Mouse (Mus musculus) thymus, adult 2 months (tissue): ENCODE measurements around the gene Fdx1l.

Experiments used
- CTCF ChIP-seq: fragments of 200-500 bp; IDR thresholded peaks from 2 replicates; pipeline ENCODE4 v1.5.1; 2012; ENCODE audit warnings: mild to moderate bottlenecking, control low read depth, low read length, moderate library complexity, borderline replicate concordance; ENCODE audit not compliant: control insufficient read depth, poor library complexity, insufficient read depth; ENCODE audit errors: extremely low read depth
- POLR2A ChIP-seq: fragments of 200-500 bp; IDR thresholded peaks from 2 replicates; pipeline ENCODE4 v1.6.1; 2012; ENCODE audit warnings: mild to moderate bottlenecking, low read length, control low read depth, moderate library complexity; ENCODE audit not compliant: control insufficient read depth, poor library complexity, insufficient read depth; ENCODE audit errors: extremely low read depth

DNA sequence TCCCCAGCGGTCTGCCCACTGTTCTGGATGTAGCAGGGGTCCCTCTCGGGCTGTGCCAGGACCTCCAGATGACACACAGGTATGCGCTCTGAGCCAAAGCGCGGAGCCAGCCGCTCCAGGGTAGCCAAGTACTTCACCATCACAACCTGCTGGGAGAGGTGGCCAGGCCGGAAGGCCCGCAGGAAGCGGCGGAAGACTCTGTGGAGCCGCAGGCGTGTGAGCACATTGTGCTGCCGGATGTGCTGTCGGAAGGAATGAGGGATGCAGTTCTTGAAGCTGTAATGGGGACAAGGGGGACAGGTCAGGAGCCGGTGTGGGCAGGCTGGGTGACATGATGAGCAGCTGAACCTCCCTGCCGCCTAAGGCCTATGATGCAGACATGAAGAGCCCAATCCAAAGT is 48.1 kb upstream of the Fdx1l start:
- TF ChIP-seq POLR2A (no peak), CTCF (no peak)
